Mouse (Mus musculus) right cerebral cortex, postnatal 4 days (tissue): ENCODE measurements around the gene 4930507D05Rik.
A peak's percentile ranks its signal among the peaks of the same experiment; 100 is the strongest.
"Not testable (repeated sequence)": the region's sequence is repeated elsewhere in the genome, so short reads cannot be mapped to it uniquely, and the experiment has no call there.

Source experiments
- DNase-seq: peaks from one replicate; pipeline ENCODE4 v3.0.0-alpha.2; 2022

Gene 4930507D05Rik

GRCm38 (mm10) chr10:62481108-62481852, 32.0 kb downstream of the 4930507D05Rik start:
- no peak for DNase-seq

- DNase-seq, result no peak
Observed at GRCm38 (mm10) chr10:62485878-62486582, 36.7 kb downstream of the 4930507D05Rik start.

- DNase-seq, result peak; percentile 90
Observed at GRCm38 (mm10) chr10:62486618-62487415, 37.5 kb downstream of the 4930507D05Rik start, which contains the start of gene Vps26a. Gene Vps26a, minus strand, starts transcription at chr10:62486805.

GRCm38 (mm10) chr10:62488266-62488665, 39.0 kb downstream of the 4930507D05Rik start:
- no peak for DNase-seq

- not testable (repeated sequence) for DNase-seq
Observed at GRCm38 (mm10) chr10:62491681-62492080, 42.4 kb downstream of the 4930507D05Rik start.

- peak; percentile 46 for DNase-seq
Observed at GRCm38 (mm10) chr10:62500088-62500915, 51.0 kb downstream of the 4930507D05Rik start.
